8 mouse cellular contexts compared by ENCODE assay signal in the genomic region with DNA sequence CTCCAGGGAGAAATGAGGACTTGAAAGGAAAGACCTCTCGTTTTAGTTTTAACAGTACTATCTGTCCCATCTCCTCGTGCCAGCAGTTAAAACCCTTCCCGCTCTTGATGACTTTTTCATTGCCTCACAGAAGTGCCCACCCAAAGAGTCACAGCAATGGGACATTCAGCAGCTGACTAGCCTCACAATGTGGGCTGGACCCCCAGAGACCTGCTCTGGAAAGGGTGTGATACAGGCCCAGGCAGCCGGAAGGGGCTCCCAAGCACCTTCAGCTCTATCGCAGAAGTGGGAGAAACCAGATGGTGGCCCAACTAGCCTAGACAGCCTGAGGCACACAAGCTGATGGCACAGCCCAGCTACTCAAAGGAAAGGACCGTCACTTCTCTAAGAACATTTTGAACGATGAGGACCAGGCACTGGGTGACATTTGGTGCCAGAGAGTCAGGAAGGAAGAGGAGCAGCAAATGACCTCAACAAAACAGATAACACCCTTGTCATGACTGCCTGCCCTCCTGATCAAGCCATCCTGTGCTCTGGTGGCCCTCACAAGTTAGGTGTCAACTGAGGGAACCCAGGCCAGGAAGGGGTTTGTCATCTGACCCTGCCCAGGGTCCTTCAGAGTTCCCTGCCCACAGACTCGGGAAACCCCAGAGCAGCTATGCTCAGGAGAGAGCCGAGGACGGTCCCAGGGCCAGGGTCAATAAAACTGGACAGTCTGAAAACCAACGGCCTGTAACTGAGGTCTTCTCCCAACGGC. TPM values are rescaled to one million over a fixed set of nuclear protein-coding genes. Genes with fewer than 3 reads are reported as not detected.
DNase-seq lines count a peak whose midpoint lies in the region; ATAC-seq and TF ChIP-seq lines count a peak whose summit lies in the region.

No protein-coding gene starts in this region.

- TF ChIP-seq CTCF in cerebellum, adult 2 months (IDR thresholded peaks at IDR 0.05; ENCODE audit: borderline replicate concordance, insufficient read depth, low read depth, low read length): no peak
- TF ChIP-seq CTCF in E14TG2a.4 (conservative IDR thresholded peaks at IDR 0.05; ENCODE audit: low read length): no peak
- no peak for TF ChIP-seq CTCF in heart, postnatal 0 days (IDR thresholded peaks at IDR 0.05; ENCODE audit: low read depth)

- no peak for TF ChIP-seq POLR2A in cerebellum, adult 2 months (IDR thresholded peaks at IDR 0.05; ENCODE audit: borderline replicate concordance, insufficient read depth, low read length)

- peaks cover 27% of the 10 kb centered on the region for H3K4me1 ChIP-seq in cerebellum, adult 2 months (ENCODE audit: control insufficient read depth, insufficient read depth, low read length)
- H3K4me1 ChIP-seq in E14TG2a.4 (replicated peaks; ENCODE audit: low read depth, low read length): peaks cover 60% of the 10 kb centered on the region
- H3K4me1 ChIP-seq in heart, postnatal 0 days (ENCODE audit: control insufficient read depth, insufficient read depth): peaks cover 28% of the 10 kb centered on the region; the same call in 1 of the 2 replicates
- H3K4me1 ChIP-seq in liver, embryonic 16.5 days (ENCODE audit: control insufficient read depth, low read depth, low read length): peaks cover 64% of the 10 kb centered on the region
- peaks cover 55% of the 10 kb centered on the region for H3K4me1 ChIP-seq in stomach, embryonic 15.5 days

- peak overlapping the region; percentile 35 for H3K27ac ChIP-seq in cerebellum, adult 2 months (ENCODE audit: insufficient read depth, low read length)
- H3K27ac ChIP-seq in heart, postnatal 0 days (ENCODE audit: low read depth): peak overlapping the region; percentile 90
- H3K27ac ChIP-seq in liver, embryonic 16.5 days (ENCODE audit: low read length): peak overlapping the region; percentile 92
- H3K27ac ChIP-seq in stomach, embryonic 15.5 days: peak overlapping the region; percentile 71; the same call in 1 of the 2 replicates

- no peak for TF ChIP-seq EP300 in heart, postnatal 0 days (IDR thresholded peaks at IDR 0.05; ENCODE audit: low read depth)

- ATAC-seq in heart, postnatal 0 days (ENCODE audit: insufficient read depth, low read depth): no peak
- no peak for ATAC-seq in liver, embryonic 16.5 days (ENCODE audit: low read depth)
- ATAC-seq in stomach, embryonic 15.5 days (ENCODE audit: insufficient read depth, low FRiP score, low read depth): no peak

- peaks cover 18% of the 10 kb centered on the region for H3K36me3 ChIP-seq in E14TG2a.4 (ENCODE audit: insufficient read depth, low read length)
- no peaks in the 10 kb centered on the region for H3K36me3 ChIP-seq in heart, postnatal 0 days (replicated peaks; ENCODE audit: control insufficient read depth, insufficient read depth, low read length)
- no peaks in the 10 kb centered on the region for H3K36me3 ChIP-seq in liver, embryonic 16.5 days (ENCODE audit: control insufficient read depth, insufficient read depth)
- no peaks in the 10 kb centered on the region for H3K36me3 ChIP-seq in stomach, embryonic 15.5 days

- no peaks in the 10 kb centered on the region for H3K9me3 ChIP-seq in E14TG2a.4 (ENCODE audit: low read length)
- H3K9me3 ChIP-seq in heart, postnatal 0 days (replicated peaks; ENCODE audit: control insufficient read depth, low read length): no peaks in the 10 kb centered on the region
- no peaks in the 10 kb centered on the region for H3K9me3 ChIP-seq in liver, embryonic 16.5 days (replicated peaks; ENCODE audit: control insufficient read depth, low read length)
- no peaks in the 10 kb centered on the region for H3K9me3 ChIP-seq in stomach, embryonic 15.5 days

- H3K4me3 ChIP-seq in cerebellum, adult 2 months (replicated peaks; ENCODE audit: insufficient read depth, low read depth, low read length): peak overlapping the region; percentile 89
- peak overlapping the region; percentile 95 for H3K4me3 ChIP-seq in E14TG2a.4 (replicated peaks; ENCODE audit: low read length)
- peak overlapping the region; percentile 85 for H3K4me3 ChIP-seq in heart, postnatal 0 days (ENCODE audit: low read depth, low read length)
- H3K4me3 ChIP-seq in liver, embryonic 16.5 days (ENCODE audit: low read depth, low read length): peak overlapping the region; percentile 87
- H3K4me3 ChIP-seq in stomach, embryonic 15.5 days (replicated peaks): peak overlapping the region; percentile 61

- no peaks in the 10 kb centered on the region for H3K27me3 ChIP-seq in cerebellum, adult 2 months (ENCODE audit: control insufficient read depth, insufficient read depth, low read length)
- H3K27me3 ChIP-seq in E14TG2a.4 (ENCODE audit: insufficient read depth, low read length): peaks cover 35% of the 10 kb centered on the region
- H3K27me3 ChIP-seq in heart, postnatal 0 days (ENCODE audit: control insufficient read depth, insufficient read depth, low read length): no peaks in the 10 kb centered on the region
- H3K27me3 ChIP-seq in liver, embryonic 16.5 days (ENCODE audit: control insufficient read depth, insufficient read depth, low read depth, low read length): peaks cover 9% of the 10 kb centered on the region
- H3K27me3 ChIP-seq in stomach, embryonic 15.5 days (replicated peaks): no peaks in the 10 kb centered on the region

- peak overlapping the region; percentile 84 for H3K9ac ChIP-seq in heart, postnatal 0 days (replicated peaks; ENCODE audit: low read depth, low read length)
- H3K9ac ChIP-seq in liver, embryonic 16.5 days (ENCODE audit: low read depth, low read length): peak overlapping the region; percentile 82
- peak overlapping the region; percentile 60; the same call in 1 of the 2 replicates for H3K9ac ChIP-seq in stomach, embryonic 15.5 days

- H3K4me2 ChIP-seq in heart, postnatal 0 days (ENCODE audit: low read depth, low read length): peak overlapping the region; percentile 83
- H3K4me2 ChIP-seq in liver, embryonic 16.5 days (ENCODE audit: low read depth, low read length): peak overlapping the region; percentile 95
- H3K4me2 ChIP-seq in stomach, embryonic 15.5 days: peak overlapping the region; percentile 85

- peak in 1 of 2 experiments; percentile 44 for DNase-seq in cerebellum, adult 2 months
- DNase-seq in cerebellum, postnatal 36 days: no peak
- no peak for DNase-seq in heart, postnatal 0 days (ENCODE audit: low spot score)
- no peak for DNase-seq in urinary bladder, postnatal 25 days (ENCODE audit: low spot score)
- DNase-seq in c-Kit-positive CD71-positive TER-119-positive erythroid progenitor cells, embryonic 14.5 days (ENCODE audit: low spot score): no peak

- WGBS in cerebellum, adult 2 months: 9% methylated on average over 12 of the region's 12 CpGs
- WGBS in heart, postnatal 0 days: 28% methylated on average over 12 of the region's 12 CpGs
- 13% methylated on average over 12 of the region's 12 CpGs for WGBS in liver, embryonic 16.5 days (ENCODE audit: insufficient replicate concordance)
- WGBS in stomach, embryonic 15.5 days: 28% methylated on average over 12 of the region's 12 CpGs

RNA-seq across cellular contexts. Expression of gene Sh2b3, which starts 2.3 kb away (rescaled TPM):
- 30.8 and 31.7 TPM in 2 replicates for polyA plus RNA-seq in cerebellum, adult 2 months (2012; rRNA removed)
- 58.5 and 60.4 TPM in 2 replicates for total RNA-seq in heart, postnatal 0 days (2014; rRNA removed; ENCODE audit: low replicate concordance)
- 10.1 and 11.4 TPM in 2 replicates for polyA plus RNA-seq in heart, postnatal 0 days (2015; fragmentation: Nextera tagmentation; extraction: Ambion mirVana)
- 5.1 and 6.1 TPM in 2 replicates for polyA plus RNA-seq in liver, embryonic 16.5 days (2015; fragmentation: Nextera tagmentation; extraction: Ambion mirVana)
- polyA plus RNA-seq in stomach, embryonic 15.5 days (2015; fragmentation: Nextera tagmentation; extraction: Ambion mirVana): 15.7 and 16.0 TPM in 2 replicates

RNA-seq across cellular contexts. Expression of gene Pheta1, which starts 13.6 kb away (rescaled TPM):
- 17.6 and 19.0 TPM in 2 replicates for polyA plus RNA-seq in cerebellum, adult 2 months (2012; rRNA removed)
- total RNA-seq in heart, postnatal 0 days (2014; rRNA removed; ENCODE audit: low replicate concordance): 25.2 and 32.2 TPM in 2 replicates
- polyA plus RNA-seq in heart, postnatal 0 days (2015; fragmentation: Nextera tagmentation; extraction: Ambion mirVana): 16.4 and 17.8 TPM in 2 replicates
- 3.9 and 4.0 TPM in 2 replicates for polyA plus RNA-seq in liver, embryonic 16.5 days (2015; fragmentation: Nextera tagmentation; extraction: Ambion mirVana)
- 23.7 and 26.1 TPM in 2 replicates for polyA plus RNA-seq in stomach, embryonic 15.5 days (2015; fragmentation: Nextera tagmentation; extraction: Ambion mirVana)

Comparison
In these comparisons a context has a peak if more than half of its experiments do, and no peak if none do; other contexts are left out.
1. H3K27ac ChIP-seq: peak in every context shown above with its lines; median percentile 92 in liver, embryonic 16.5 days; 90 in heart, postnatal 0 days; 71 in stomach, embryonic 15.5 days; 35 in cerebellum, adult 2 months.